Mouse (Mus musculus) WW6 (cell line): Measurements from ENCODE around the gene Kcnn1.

Experiments
- DNase-seq: peaks from one replicate; pipeline ENCODE4 v3.0.0-alpha.2; 2013; ENCODE audit warnings: low read depth, low spot score

Kcnn1 gene

GRCm38 (mm10) chr8:70868559-70869198 is 5.6 kb upstream of the Kcnn1 start:
- DNase-seq: no peak

- no peak for DNase-seq
Measured at GRCm38 (mm10) chr8:70866566-70866965, 3.5 kb upstream of the Kcnn1 start.

GRCm38 (mm10) chr8:70866001-70866520 is 3.0 kb upstream of the Kcnn1 start:
- DNase-seq: no peak

GRCm38 (mm10) chr8:70865350-70866000 is 2.4 kb upstream of the Kcnn1 start:
- peak; percentile 100 for DNase-seq

- DNase-seq: no peak
Measured at GRCm38 (mm10) chr8:70864712-70865221, 1.7 kb upstream of the Kcnn1 start.

- DNase-seq: no peak
Measured at GRCm38 (mm10) chr8:70863956-70864711, 1.1 kb upstream of the Kcnn1 start.

GRCm38 (mm10) chr8:70857516-70857915 is 5.5 kb downstream of the Kcnn1 start:
- no peak for DNase-seq

- no peak for DNase-seq
Measured at GRCm38 (mm10) chr8:70856541-70857197, 6.4 kb downstream of the Kcnn1 start.

GRCm38 (mm10) chr8:70856028-70856427 is 7.0 kb downstream of the Kcnn1 start:
- no peak for DNase-seq

GRCm38 (mm10) chr8:70853863-70854262 is 9.2 kb downstream of the Kcnn1 start:
- no peak for DNase-seq

GRCm38 (mm10) chr8:70852595-70853231 is 10.3 kb downstream of the Kcnn1 start:
- DNase-seq: no peak

GRCm38 (mm10) chr8:70851837-70852236 is 11.2 kb downstream of the Kcnn1 start:
- DNase-seq: no peak

- no peak for DNase-seq
Measured at GRCm38 (mm10) chr8:70850947-70851346, 12.1 kb downstream of the Kcnn1 start.

GRCm38 (mm10) chr8:70850132-70850845 is 12.8 kb downstream of the Kcnn1 start:
- DNase-seq: no peak

GRCm38 (mm10) chr8:70849333-70849990 is 13.6 kb downstream of the Kcnn1 start:
- no peak for DNase-seq

GRCm38 (mm10) chr8:70846371-70847154 is 16.5 kb downstream of the Kcnn1 start:
- DNase-seq: no peak

GRCm38 (mm10) chr8:70845108-70845507 is 17.9 kb downstream of the Kcnn1 start:
- DNase-seq: no peak

GRCm38 (mm10) chr8:70844523-70844922 is 18.5 kb downstream of the Kcnn1 start:
- DNase-seq: no peak

GRCm38 (mm10) chr8:70843941-70844340 is 19.1 kb downstream of the Kcnn1 start:
- no peak for DNase-seq
